Mouse (Mus musculus): ENCODE data around the gene Olfr1316.

Gene Olfr1316

DNA sequence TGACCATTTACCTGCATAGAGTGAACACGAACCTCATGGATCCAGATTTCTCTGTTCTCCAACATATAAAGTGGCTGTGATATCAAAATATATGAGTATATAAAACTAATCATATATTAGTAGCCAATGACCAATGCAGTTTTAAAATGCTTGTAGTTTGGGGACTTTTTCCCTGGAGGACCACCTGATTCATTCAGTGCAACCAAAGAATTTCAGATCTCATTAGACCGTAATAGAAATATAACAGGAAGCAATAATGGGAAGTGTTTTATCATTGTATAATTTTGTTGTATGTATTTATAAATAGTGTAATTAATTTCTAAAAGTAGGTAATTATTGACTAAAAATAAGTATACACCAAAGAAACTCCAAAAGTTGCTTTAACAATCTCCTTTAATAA is at the start of gene Olfr1316:
TSS of gene Olfr1316 (minus strand) at position 101 of the 400 bp plus-strand sequence.
- no peak for DNase-seq (ENCODE audit: low read depth)

DNA sequence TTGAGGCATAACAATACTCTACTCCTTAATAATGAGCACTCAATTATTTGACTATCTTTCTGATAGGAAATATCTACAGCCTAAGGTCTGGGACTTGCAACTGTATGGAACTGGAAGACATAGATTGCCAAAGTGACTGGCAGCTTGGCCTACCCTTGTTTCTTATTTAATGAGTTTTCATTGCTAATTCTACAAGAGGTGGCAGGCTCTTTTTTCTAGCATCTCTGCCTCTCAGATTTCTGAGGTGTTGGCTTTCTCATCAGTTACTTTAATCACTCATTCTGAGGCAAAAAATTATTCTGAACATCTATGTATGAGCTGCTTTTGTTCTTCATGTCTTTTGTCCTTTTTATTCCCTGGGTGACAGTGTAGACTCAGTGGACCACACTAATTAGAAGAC is 19.1 kb upstream of the Olfr1316 start, which contains the start of gene Olfr1318:
TSS of gene Olfr1318 (plus strand) at position 301 of the 400 bp plus-strand sequence.
- no peak for DNase-seq (ENCODE audit: low read depth)

GRCm38 (mm10) chr2:112140029-112140428 is 5.3 kb upstream of the Olfr1316 start, which contains the start of gene Olfr1317:
Gene Olfr1317 (plus strand): TSS chr2:112140329.
- no peak for DNase-seq (ENCODE audit: low read depth)

DNA sequence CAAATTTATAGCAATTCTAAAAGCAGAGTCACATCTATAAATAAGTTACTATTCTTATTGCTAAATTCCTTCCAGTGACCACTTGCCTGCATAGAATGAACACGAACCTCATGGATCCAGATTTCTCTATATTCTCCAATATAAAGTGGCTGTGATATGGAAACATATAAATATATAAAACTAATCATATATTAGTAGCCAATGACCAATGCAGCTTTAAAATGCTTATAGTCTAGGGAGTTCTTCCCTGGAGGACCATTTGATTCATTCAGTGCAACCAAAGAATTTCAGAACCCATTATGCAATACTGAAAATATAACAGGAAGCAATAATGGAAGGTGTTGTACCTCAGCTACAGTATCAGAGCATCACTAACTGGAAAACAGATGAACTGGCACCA is 19.4 kb downstream of the Olfr1316 start, which contains the start of gene Olfr1315-ps1:
TSS of gene Olfr1315-ps1 (minus strand) at position 101 of the 400 bp plus-strand sequence.
- DNase-seq (ENCODE audit: low read depth): no peak

DNA sequence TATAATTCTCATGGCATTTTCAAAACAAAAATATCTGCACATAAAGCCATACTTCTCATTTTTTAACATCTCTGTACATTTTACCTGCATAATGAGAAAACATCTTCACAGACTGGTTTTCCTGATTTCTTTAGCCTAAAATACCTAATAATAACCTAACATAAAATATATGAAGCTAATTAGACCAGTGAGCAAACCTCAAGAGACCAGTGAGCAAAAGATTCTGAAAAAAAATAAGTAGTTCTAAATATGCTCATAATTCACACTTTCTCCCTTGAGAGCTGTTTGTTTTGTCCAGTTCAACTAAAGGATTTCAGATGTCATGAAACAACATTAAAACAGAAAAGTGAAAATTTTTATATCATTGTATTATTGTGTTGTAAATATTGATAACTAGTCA is 38.1 kb downstream of the Olfr1316 start, which contains the start of gene Olfr1314:
TSS of gene Olfr1314 (minus strand) at position 101 of the 400 bp plus-strand sequence.
- no peak for DNase-seq (ENCODE audit: low read depth)

GRCm38 (mm10) chr2:112077743-112078142 is 57.0 kb downstream of the Olfr1316 start, which contains the start of gene Olfr1313:
Gene Olfr1313 (minus strand): TSS chr2:112077843.
- DNase-seq (ENCODE audit: low read depth): no peak

Measured in NIH3T3 (cell line).